Mouse (Mus musculus): Measurements from ENCODE around the gene Tshz2.

The Tshz2 gene

GRCm38 (mm10) chr2:169699862-169700511, 67.2 kb downstream of the Tshz2 start:
- DNase-seq (ENCODE audit: low spot score): peak; percentile 71

- no peak for DNase-seq (ENCODE audit: low spot score)
Measured at GRCm38 (mm10) chr2:169702725-169703486, 70.1 kb downstream of the Tshz2 start.

GRCm38 (mm10) chr2:169721793-169722326, 89.0 kb downstream of the Tshz2 start:
- DNase-seq (ENCODE audit: low spot score): no peak

- DNase-seq (ENCODE audit: low spot score): no peak
Measured at GRCm38 (mm10) chr2:169722341-169722740, 89.5 kb downstream of the Tshz2 start.

- no peak for DNase-seq (ENCODE audit: low spot score)
Measured at GRCm38 (mm10) chr2:169723645-169724462, 91.0 kb downstream of the Tshz2 start.

GRCm38 (mm10) chr2:169728651-169729280, 96.0 kb downstream of the Tshz2 start:
- DNase-seq (ENCODE audit: low spot score): no peak

- DNase-seq (ENCODE audit: low spot score): peak; percentile 56
Measured at GRCm38 (mm10) chr2:169730551-169730996, 97.8 kb downstream of the Tshz2 start.

- no peak for DNase-seq (ENCODE audit: low spot score)
Measured at GRCm38 (mm10) chr2:169734053-169734452, 101.2 kb downstream of the Tshz2 start.

GRCm38 (mm10) chr2:169735475-169736406, 102.9 kb downstream of the Tshz2 start:
- DNase-seq (ENCODE audit: low spot score): peak; percentile 34

GRCm38 (mm10) chr2:169740996-169741395, 108.2 kb downstream of the Tshz2 start:
- no peak for DNase-seq (ENCODE audit: low spot score)

- no peak for DNase-seq (ENCODE audit: low spot score)
Measured at GRCm38 (mm10) chr2:169742791-169743190, 110.0 kb downstream of the Tshz2 start.

GRCm38 (mm10) chr2:169743294-169743693, 110.5 kb downstream of the Tshz2 start:
- no peak for DNase-seq (ENCODE audit: low spot score)

- DNase-seq (ENCODE audit: low spot score): no peak
Measured at GRCm38 (mm10) chr2:169743910-169744309, 111.1 kb downstream of the Tshz2 start.

- no peak for DNase-seq (ENCODE audit: low spot score)
Measured at GRCm38 (mm10) chr2:169747114-169747642, 114.4 kb downstream of the Tshz2 start.

GRCm38 (mm10) chr2:169749331-169749945, 116.6 kb downstream of the Tshz2 start:
- DNase-seq (ENCODE audit: low spot score): no peak

- DNase-seq (ENCODE audit: low spot score): no peak
Measured at GRCm38 (mm10) chr2:169750574-169751491, 118.0 kb downstream of the Tshz2 start.

GRCm38 (mm10) chr2:169752126-169752525, 119.3 kb downstream of the Tshz2 start:
- DNase-seq (ENCODE audit: low spot score): no peak

GRCm38 (mm10) chr2:169753432-169753831, 120.6 kb downstream of the Tshz2 start:
- DNase-seq (ENCODE audit: low spot score): no peak

- DNase-seq (ENCODE audit: low spot score): no peak
Measured at GRCm38 (mm10) chr2:169755091-169755490, 122.3 kb downstream of the Tshz2 start.
